Mouse (Mus musculus): ENCODE results near the gene Pltp.

The Pltp gene

GRCm38 (mm10) chr2:164845782-164846181, 11.7 kb downstream of the Pltp start:
- no peak for DNase-seq (ENCODE audit: low spot score)

- no peak for DNase-seq (ENCODE audit: low spot score)
Measured at GRCm38 (mm10) chr2:164835164-164835563, 22.3 kb downstream of the Pltp start.

GRCm38 (mm10) chr2:164834531-164834930, 23.0 kb downstream of the Pltp start:
- DNase-seq (ENCODE audit: low spot score), result no peak

GRCm38 (mm10) chr2:164833314-164833959, 24.1 kb downstream of the Pltp start, which contains the start of gene Neurl2:
TSS of gene Neurl2 (minus strand) at chr2:164833456.
- DNase-seq (ENCODE audit: low spot score), result peak; percentile 85

- peak; percentile 74 for DNase-seq (ENCODE audit: low spot score)
Measured at GRCm38 (mm10) chr2:164832748-164833301, 24.7 kb downstream of the Pltp start, which contains the start of gene Ctsa. TSS of gene Ctsa (plus strand) at chr2:164832873.

- no peak for DNase-seq (ENCODE audit: low spot score)
Measured at GRCm38 (mm10) chr2:164832032-164832747, 25.3 kb downstream of the Pltp start.

- DNase-seq (ENCODE audit: low spot score), result no peak
Measured at GRCm38 (mm10) chr2:164831029-164831428, 26.5 kb downstream of the Pltp start.

GRCm38 (mm10) chr2:164829090-164829489, 28.4 kb downstream of the Pltp start:
- no peak for DNase-seq (ENCODE audit: low spot score)

- DNase-seq (ENCODE audit: low spot score), result no peak
Measured at GRCm38 (mm10) chr2:164828437-164828836, 29.1 kb downstream of the Pltp start, which contains the start of gene Spata25. TSS of gene Spata25 (minus strand) at chr2:164828537.

- no peak for DNase-seq (ENCODE audit: low spot score)
Measured at GRCm38 (mm10) chr2:164827146-164827850, 30.2 kb downstream of the Pltp start.

GRCm38 (mm10) chr2:164825521-164825920, 32.0 kb downstream of the Pltp start:
- DNase-seq (ENCODE audit: low spot score), result no peak

- DNase-seq (ENCODE audit: low spot score), result no peak
Measured at GRCm38 (mm10) chr2:164823969-164824368, 33.5 kb downstream of the Pltp start.

GRCm38 (mm10) chr2:164823181-164823585, 34.3 kb downstream of the Pltp start:
- no peak for DNase-seq (ENCODE audit: low spot score)

GRCm38 (mm10) chr2:164822636-164823165, 34.8 kb downstream of the Pltp start, which contains the start of gene Zswim1:
TSS of gene Zswim1 (plus strand) at chr2:164822686.
- DNase-seq (ENCODE audit: low spot score), result peak; percentile 97

GRCm38 (mm10) chr2:164821060-164821459, 36.5 kb downstream of the Pltp start:
- DNase-seq (ENCODE audit: low spot score), result no peak

GRCm38 (mm10) chr2:164817703-164818102, 39.8 kb downstream of the Pltp start:
- no peak for DNase-seq (ENCODE audit: low spot score)

GRCm38 (mm10) chr2:164817206-164817605, 40.3 kb downstream of the Pltp start:
- DNase-seq (ENCODE audit: low spot score), result no peak

- no peak for DNase-seq (ENCODE audit: low spot score)
Measured at GRCm38 (mm10) chr2:164815821-164816220, 41.7 kb downstream of the Pltp start.

- DNase-seq (ENCODE audit: low spot score), result no peak
Measured at GRCm38 (mm10) chr2:164815348-164815747, 42.2 kb downstream of the Pltp start.

- DNase-seq (ENCODE audit: low spot score), result no peak
Measured at GRCm38 (mm10) chr2:164813557-164813956, 44.0 kb downstream of the Pltp start.

- no peak for DNase-seq (ENCODE audit: low spot score)
Measured at GRCm38 (mm10) chr2:164806614-164807013, 50.9 kb downstream of the Pltp start.

- DNase-seq (ENCODE audit: low spot score), result no peak
Measured at GRCm38 (mm10) chr2:164805332-164805718, 52.2 kb downstream of the Pltp start.
